Mouse (Mus musculus) embryonic fibroblast, embryonic 13.5 days (primary cell): Measurements from ENCODE around the gene Gid8.

Experiments
- CTCF ChIP-seq: IDR thresholded peaks from 2 replicates; pipeline ENCODE4 v1.5.1; 2011; ENCODE audit warnings: mild to moderate bottlenecking, control low read depth, low read length, moderate library complexity, borderline replicate concordance; ENCODE audit not compliant: insufficient read depth
- POLR2A ChIP-seq: IDR thresholded peaks from 2 replicates; pipeline ENCODE4 v1.6.1; 2011; ENCODE audit warnings: low read depth, mild to moderate bottlenecking, control low read depth, low read length, moderate library complexity

DNA sequence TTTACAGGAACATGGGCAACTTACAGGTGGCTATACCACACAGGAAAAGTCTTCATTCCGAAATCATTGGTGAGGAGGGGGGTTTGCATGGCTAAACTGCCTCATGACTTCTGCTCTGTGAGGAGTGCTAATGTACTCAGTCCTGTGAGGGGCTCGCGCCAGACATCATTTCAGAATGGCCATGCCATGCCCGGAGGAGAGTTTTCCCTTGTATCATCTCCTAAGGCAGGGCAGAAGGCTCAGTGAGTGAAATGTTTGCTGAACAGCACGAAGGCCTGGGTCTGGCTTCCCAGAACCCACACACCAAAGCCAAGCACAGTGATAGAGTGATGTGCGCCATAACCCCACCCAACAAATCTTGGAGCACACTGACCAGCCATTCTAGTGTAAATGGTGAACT is 32.9 kb downstream of the Gid8 start:
- TF ChIP-seq CTCF (no peak), POLR2A (no peak)
